Mouse (Mus musculus): ENCODE measurements at regions not wholly inside any gene's neighbourhood (a gene's known extent, or its start where the extent isn't known, plus 50 kb on each side); places are given as distances from the start of the nearest gene placed in this dataset.

DNA sequence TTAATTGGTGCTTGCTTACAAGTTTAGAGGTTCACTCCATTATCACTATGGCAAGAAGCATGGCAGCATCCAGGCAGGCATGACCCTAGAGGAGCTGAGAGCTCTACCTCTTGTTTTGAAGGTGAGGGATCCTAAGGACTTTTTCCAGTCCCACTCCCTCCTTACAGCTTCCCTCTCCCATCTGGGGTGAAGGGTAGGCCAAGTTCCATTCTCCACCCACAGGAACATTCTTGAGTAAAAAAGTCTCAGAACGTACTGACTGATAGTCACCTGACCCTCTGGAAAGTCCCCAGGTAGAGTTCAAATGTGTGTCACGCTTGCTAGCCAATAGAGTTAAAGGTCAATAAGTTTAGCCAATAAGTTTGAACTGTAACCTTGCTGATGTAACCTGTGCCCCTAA is 355.9 kb upstream of the Castor2 start:
- TF ChIP-seq CTCF (IDR thresholded peaks at IDR 0.05; ENCODE audit: extremely low read depth, insufficient read depth, insufficient read length, insufficient replicate concordance): no peak
- TF ChIP-seq POLR2A (IDR thresholded peaks at IDR 0.05; ENCODE audit: low read depth, low read length): no peak
